Mouse (Mus musculus) layer of hippocampus, postnatal 10 days (tissue): ENCODE data around the gene Fam173b. TPM values are rescaled to one million over a fixed set of nuclear protein-coding genes. Genes with fewer than 3 reads are reported as not detected.
"Not testable (repeated sequence)": the region's sequence is repeated elsewhere in the genome, so short reads cannot be mapped to it uniquely, and the experiment has no call there.

Source experiments
- DNase-seq, 2 experiments: peaks; one replicate each; pipeline ENCODE4 v3.0.0; 2021; ENCODE audit warnings: low spot score in 2 of 2
- long read RNA-seq: library from polyadenylated mRNA; stranded (forward); transcript quantifications from one replicate; pipeline ENCODE4 v2.0.0, GENCODE M21; 2023
- total RNA-seq, 2 experiments: library from RNA; stranded (reverse); gene quantifications; 2 replicates each; pipeline ENCODE4 v1.2.3; 2021

Gene Fam173b
- 10 to 100 TPM; 10.0 to 11.9 TPM for total RNA-seq
- long read RNA-seq, full-length matches to known transcripts, result 8 of 9 reads
- long read RNA-seq, partial matches to known transcripts, result 0 of 9 reads
- long read RNA-seq, other reads (novel, unspliced or antisense), result 1 of 9 reads

DNA sequence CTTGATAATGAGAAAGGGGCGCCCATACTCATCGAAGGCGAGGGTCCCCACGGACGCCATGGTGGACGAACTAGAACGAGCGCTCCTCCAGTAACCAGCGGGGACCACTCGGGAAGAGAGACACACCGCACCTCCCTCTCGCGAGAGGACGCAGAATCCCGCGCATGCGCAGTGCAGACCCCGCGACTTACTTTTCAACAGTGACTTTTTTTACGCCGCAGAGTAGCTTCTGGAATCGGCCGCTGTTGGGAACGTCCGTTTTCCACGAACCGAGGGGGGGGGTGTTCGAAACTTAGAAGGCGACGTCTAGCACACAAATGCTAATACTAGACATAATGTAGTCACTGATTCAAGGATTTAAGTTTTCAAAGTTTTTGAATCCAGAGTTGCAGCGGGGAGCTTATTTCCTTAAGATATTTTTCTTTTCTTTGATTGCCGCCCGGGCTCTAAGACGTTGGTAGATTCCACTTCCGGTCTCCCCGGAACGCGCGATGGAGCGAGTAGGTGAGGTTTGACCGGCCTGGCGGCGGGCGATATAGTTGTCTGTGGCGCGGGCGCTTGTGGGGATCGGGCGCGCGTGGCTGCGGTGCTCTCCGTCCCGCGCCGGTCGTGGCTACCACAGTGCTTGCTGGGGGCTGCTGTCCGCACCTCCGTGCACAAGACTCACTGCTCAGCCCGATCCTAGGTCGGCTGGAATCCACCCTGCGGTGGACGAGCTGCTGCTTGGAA lies at the start of gene Fam173b, which contains the start of gene Cct5:
Gene Fam173b (plus strand): TSS at position 207 of the 729 bp plus-strand sequence.
Gene Cct5 (minus strand): TSS at position 159 of the 729 bp plus-strand sequence.
- peak; percentile 99 to 100 for DNase-seq

DNA sequence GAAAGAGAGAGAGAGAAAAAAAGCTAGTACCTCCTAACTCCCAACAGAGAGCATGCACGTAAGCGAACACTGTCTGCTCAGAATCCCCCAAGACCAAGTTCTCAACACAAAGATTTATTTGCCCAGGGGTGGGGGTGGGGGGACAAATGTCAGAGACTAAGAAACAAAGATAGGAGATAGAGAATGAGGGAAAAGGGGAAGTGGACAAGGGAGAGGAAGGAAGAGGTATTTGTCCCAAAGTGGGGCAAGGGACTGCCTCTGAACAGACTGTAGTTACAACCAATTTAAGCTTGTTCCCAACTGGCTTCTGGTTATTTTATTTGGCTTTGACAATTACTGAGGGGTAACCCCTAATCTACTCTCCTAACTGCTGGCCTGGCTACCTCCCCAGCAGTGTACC lies 46.8 kb upstream of the Fam173b start:
- no peak for DNase-seq

- DNase-seq, result no peak
Observed at GRCm38 (mm10) chr15:31561390-31561789, 40.3 kb upstream of the Fam173b start.

DNA sequence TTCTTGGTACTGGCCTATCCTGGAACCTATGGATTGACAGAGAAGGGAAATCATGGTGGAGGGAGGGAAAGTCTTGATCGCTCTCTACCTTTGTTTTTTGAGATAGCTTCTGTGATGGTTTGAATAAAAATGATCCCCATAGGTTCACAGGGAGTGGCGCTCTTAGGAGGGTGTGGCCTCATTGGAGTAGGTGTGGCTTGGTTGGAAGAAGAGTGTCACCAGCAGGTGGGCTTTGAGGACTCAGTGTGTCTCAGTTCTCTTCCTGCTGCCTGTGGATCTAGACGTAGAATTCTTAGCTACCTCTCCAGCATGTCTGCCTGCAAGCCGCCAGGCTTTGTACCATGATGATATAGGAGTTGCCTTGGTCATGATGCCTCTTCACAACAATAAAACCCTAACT lies 39.7 kb upstream of the Fam173b start:
- DNase-seq, result no peak

GRCm38 (mm10) chr15:31562847-31563246 lies 38.8 kb upstream of the Fam173b start:
- no peak for DNase-seq

DNA sequence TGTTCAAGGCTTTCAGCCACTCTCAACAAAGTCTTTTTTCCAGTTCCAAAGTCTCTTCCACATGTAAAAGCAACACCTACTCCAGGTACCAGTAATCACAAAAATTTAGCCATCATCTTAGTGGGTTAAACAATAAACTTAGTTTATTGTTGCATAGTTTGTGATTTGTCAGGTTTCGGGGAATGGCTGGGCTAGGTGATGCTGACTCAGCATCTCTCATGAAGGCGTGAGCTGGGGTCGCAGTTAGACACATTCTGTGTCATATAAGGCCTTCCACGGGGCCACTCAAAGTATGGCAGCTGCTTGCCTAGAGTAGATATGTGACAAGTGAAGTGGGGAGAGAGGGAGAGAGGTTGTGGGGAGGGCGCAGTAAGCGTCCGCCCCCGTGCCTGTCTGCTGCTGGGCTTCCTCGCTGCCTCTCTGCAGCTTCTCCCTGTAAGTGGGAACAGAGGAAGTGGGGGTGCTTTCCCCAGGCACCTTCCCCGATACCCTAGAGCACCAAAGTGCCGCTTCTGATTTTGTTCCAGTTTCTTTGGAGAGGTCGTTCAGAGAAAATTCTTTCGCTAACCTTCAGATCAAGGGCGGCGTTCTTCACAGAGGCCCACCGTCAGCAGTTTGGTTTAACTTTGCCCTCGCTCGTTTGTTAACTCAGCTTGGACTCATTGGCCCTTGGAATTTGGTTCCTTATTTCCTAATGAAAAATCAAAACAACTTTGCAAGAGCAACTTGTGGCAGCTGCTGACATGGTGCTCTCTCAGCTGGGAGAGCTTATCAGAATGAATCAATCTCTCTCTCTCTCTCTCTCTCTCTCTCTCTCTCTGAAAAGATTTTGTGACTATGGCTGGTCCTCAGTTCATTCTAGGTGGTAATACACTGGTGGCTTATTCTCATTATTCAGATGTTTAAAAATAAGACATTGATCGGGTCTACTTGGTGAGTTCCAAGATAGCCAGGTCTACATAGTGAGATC lies 37.8 kb upstream of the Fam173b start:
- DNase-seq, result no peak

DNA sequence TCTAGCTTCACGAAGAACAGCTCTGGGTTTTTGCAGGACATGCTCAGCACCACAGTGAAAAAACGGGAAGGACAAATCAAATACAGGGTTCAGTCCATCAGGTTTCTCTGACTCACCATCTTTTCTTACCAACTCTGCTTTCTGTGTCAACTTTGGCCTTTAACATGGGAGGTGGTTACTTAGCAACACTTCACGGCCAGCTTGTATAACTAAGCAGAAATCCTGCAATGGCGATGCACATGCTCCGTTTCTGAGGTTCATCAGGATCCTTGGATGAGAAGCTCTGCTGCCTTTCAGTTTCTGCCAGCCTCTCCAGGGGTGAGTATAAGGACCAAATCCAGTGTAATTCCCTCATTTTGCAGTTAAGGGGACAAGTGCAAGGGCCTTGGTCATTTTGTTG lies 36.5 kb upstream of the Fam173b start, which contains the start of gene Cmbl:
Gene Cmbl (plus strand): TSS at position 206 of the 400 bp plus-strand sequence.
- DNase-seq, result no peak

DNA sequence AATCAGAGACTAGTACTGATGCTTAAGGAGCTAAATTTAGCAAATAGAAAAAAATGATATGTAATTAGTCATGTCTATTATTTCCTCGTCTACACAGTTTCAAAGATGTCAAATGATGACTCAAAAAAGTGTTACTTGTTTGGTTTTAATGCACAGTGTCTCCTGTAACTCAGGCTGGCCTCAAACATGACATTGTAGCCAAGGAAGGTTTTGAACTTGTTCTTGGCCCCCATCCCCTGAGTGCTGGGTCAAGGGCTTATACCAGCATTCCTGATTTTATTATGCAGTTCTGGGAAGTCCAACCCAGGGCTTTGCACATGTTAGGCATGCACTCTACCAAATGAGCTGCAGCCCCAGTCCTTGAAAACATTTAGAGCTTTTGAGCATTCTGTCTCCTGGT lies 35.9 kb upstream of the Fam173b start:
- DNase-seq, result no peak

GRCm38 (mm10) chr15:31567431-31567830 lies 34.2 kb upstream of the Fam173b start:
- no peak for DNase-seq

DNA sequence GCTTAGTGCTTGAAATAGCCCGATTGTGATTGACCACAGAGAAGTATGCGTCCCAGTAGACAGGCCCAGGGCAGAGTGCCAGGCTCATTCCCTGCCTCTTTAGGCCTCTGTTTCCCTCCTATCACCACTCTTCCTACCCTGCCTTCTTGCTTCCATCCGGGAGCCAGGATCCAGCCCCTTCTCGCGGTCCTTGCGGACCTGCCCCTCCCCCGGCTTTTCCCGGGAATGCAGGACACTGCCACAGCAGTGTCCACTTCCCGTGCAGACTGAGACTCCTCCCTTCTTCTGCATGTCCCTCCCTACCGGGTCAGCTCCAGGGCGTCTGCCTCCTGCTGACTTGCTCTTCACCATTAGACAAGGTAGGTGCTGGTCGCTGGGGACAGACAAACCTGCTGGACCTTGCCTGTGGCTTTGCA lies 33.1 kb upstream of the Fam173b start:
- no peak for DNase-seq

DNA sequence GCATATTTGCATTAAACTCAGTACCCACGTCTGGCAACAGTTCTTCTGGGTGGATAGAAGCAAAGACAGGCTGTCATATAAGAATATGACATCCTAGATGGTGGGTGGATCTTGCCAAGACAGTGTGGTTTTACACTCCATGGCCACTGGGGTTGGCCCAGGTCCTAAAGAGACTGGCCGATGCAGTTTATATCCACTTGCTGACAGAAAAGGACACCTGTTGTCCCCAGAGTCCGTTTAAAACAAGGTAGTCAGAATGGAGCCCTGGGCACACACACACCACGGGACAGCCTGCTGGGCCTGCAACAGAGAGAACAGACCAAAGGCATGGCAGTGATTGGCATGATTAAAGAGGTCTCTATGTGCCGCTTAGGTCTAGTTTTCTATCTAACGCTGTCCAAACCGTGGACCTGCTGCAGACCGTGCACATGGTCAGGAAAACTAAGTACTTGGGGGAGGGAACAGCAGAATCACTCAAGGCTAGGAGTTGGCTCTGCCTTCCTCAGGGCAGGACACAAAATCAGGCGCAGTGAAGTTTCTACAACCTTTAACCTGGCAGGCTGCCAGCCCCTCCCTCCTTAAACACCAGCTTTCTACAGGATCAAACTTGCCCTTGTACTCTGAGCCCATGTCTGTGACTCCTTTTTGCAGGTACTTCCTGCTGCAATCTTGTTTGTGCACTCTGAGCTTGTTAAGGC lies 32.2 kb upstream of the Fam173b start:
- DNase-seq, result no peak

GRCm38 (mm10) chr15:31570959-31571358 lies 30.7 kb upstream of the Fam173b start:
- DNase-seq, result no peak

GRCm38 (mm10) chr15:31571906-31572722 lies 29.5 kb upstream of the Fam173b start:
- DNase-seq, result no peak

DNA sequence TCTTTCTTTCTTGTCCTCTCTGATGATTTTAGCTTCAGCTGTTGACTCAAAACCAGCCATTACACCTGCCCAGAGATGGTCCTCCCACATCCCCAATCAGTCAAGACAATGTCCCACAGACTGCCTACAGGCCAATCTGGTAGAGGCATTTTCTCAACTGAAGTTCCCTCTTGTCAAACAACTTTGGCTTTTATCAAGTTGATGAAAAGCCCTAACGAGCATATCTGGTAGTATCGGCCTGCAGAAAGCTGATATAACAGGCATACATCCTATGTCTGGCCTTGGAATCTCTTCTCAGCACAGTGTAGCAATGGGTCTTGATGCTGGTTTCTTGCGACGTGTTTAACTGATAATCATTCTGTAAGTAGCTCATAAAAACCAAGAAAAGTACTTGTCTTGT lies 28.4 kb upstream of the Fam173b start:
- no peak for DNase-seq

DNA sequence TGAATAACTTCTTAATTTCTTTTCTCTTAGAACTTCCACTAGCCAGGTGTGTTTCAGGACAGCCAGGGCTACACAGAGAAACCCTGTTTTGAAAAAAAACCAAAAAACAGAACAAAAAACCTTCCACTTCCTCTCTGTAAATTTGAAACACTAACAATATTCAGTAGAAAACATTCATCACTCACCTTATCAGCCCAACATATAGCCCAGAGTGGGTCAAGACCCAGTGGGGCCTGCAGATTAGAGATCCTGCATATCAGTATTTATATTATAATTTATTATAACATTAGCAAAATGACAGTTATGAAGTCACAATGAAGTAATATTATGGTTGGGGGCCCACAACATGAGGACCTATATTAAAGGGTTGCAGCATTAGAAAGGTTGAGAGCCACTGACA lies 28.0 kb upstream of the Fam173b start:
- DNase-seq, result no peak

DNA sequence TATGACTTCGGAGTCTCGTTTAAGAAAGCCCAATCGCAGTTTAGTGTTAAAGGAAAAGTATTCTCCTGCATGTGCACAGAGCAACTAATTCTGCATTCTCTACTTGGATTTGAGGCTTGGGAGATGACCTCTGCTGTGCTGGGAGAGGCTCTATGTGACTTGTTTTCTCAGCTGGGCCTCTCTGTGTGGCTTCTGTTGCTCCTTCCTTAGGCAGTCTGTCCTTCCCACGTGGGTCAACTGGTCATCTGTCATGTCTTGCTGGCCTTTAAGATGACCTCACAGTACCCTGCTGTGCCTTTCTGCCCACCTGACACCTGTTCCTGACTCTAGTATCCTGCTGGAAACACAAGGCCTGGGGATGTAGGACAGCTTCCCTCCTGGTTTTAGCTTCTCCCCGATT lies 25.6 kb upstream of the Fam173b start:
- DNase-seq, result no peak

- DNase-seq, result not testable (repeated sequence)
Observed at GRCm38 (mm10) chr15:31581086-31581485, 20.6 kb upstream of the Fam173b start.

DNA sequence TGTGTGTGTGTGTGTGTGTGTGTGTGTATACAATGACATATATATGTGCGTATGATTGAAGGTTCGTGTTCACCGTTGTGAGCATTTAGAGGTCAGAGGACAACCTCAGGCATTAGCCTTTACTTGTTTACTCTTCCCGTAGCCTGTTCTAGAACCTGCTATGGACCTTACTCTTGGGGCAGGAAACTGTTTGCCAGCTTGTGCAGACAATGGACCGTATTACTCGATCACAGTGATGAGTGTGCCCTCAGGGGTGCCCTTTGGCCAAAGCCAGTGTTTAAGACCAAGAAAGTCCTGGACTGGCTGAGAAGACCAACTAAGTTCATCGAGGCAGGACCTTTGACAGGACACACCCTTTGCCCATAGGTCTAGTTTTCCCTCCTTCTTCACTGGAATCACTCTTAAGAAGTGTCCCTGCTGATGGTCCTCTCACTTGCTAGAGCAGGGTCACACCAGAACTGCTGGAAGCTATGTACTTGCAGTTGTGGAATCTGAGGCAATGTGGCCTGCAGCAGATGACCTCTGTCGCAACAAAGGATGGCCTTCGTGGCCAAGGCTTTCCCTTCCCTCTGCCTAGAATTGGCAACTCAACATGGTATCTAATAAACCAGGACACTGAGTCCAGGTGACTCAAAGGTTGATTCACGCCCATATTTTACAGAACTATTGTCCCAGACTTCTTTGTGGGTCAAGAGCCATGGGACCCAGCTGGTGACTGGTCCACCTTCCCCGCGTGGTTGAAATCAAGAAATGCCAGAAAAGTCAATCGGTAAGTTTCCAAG lies 18.2 kb upstream of the Fam173b start:
- DNase-seq, result no peak

- DNase-seq, result no peak
Observed at GRCm38 (mm10) chr15:31585238-31585637, 16.4 kb upstream of the Fam173b start.
